Mouse (Mus musculus): ENCODE results near the gene Stat1. TPM values are rescaled to one million over a fixed set of nuclear protein-coding genes. Genes with fewer than 3 reads are reported as not detected.

The Stat1 gene
- total RNA-seq, 2 experiments from 2014 or later: 22.0 to 23.4 TPM

DNA sequence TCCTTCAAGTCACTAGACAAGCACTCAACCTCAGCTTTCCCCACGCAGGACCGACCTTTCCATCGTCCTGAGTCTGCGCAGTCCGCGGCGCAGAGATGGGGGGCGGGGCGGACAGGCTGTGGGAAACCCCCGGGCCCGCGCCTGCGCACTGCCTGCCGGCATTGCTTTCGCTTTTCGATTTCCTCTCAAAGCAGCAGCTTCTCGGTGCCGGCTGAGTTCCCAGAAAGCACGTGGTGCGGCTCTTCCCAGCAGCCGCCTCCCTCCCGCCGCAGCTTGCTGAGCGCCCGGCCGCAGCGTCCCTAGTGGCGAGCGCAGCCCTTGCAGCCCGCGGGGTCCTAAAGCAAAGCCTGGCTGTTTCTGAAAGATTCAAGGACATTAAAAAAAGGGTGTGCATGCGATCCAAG lies 5.6 kb upstream of the Stat1 start:
- peak; percentile 98 to 99 for DNase-seq (ENCODE audit: low spot score in 2 of 2)
- Histone ChIP-seq H3K4me3 (peak overlapping the region; percentile 63), H3K27ac (peak overlapping the region; percentile 89)
- peak; percentile 100 for TF ChIP-seq CTCF (conservative IDR thresholded peaks at IDR 0.05)

DNA sequence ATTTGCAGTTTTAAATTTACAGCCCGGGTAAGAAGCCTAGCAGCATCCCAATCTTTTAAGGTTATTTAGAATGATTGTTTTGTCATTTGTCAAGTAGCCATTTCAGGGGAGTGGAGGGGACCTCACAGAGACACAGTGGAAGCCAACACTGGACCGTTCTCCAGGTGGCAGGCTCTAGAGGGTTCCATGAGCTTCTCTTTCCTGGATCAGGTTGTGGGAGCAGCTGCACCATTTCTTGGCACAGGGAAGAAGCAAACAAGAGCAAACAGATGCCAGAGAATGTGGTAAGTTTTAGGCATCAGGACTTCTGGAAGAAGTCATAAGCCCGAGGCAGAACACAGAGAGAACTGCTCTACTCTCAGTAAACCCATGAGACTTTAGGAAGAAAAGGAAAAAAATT lies 2.8 kb upstream of the Stat1 start:
- Histone ChIP-seq H3K4me3 (no peak overlapping the region), H3K27ac (peak overlapping the region; percentile 30; the same call in 1 of the 2 replicates)
- DNase-seq (ENCODE audit: low spot score in 2 of 2): no peak
- TF ChIP-seq CTCF (conservative IDR thresholded peaks at IDR 0.05): no peak

DNA sequence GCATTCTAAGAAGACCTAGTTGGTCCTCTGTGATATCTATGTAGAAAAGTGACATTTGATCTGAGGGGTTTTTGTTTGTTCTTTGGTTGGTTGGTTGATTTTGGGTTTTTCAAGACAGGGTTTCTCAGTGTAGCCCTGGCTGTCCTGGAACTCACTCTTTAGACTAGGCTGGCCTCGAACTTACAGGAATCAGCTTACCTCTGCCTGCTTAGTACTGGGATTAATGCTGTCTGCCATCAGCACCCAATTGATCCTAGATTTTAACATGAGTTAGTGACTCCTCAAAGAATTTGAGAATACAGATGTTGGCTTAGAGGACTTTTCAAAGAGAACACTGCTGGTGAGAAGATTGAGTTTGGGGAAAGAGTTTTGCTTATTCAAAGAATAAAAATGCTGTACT lies 1.5 kb upstream of the Stat1 start:
- Histone ChIP-seq H3K27ac (no peak overlapping the region), H3K4me3 (no peak overlapping the region)
- no peak for DNase-seq (ENCODE audit: low spot score in 2 of 2)
- TF ChIP-seq CTCF (conservative IDR thresholded peaks at IDR 0.05): no peak

DNA sequence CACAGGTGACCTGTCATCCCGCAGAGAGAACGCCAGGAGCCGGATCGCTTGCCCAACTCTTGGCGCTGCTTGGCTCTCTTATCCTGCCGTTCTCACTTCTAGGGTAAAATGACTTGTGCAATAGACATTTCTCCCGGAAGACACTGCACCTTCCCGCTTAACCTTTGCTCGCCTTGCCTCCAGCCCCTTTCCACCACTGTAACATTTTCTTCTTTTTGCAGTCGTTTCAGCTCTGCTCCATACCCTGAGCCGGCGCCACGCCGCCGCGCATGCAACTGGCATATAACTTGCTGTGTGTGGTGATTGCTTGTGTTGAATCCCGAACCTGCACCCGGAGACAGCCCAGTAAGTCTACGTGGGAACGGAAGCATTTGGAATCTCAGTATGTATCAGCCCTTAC lies 451 bp downstream of the Stat1 start:
- no peak for DNase-seq (ENCODE audit: low spot score in 2 of 2)
- Histone ChIP-seq H3K4me3 (peak overlapping the region; percentile 81), H3K27ac (peak overlapping the region; percentile 95)
- TF ChIP-seq CTCF (conservative IDR thresholded peaks at IDR 0.05): no peak

DNA sequence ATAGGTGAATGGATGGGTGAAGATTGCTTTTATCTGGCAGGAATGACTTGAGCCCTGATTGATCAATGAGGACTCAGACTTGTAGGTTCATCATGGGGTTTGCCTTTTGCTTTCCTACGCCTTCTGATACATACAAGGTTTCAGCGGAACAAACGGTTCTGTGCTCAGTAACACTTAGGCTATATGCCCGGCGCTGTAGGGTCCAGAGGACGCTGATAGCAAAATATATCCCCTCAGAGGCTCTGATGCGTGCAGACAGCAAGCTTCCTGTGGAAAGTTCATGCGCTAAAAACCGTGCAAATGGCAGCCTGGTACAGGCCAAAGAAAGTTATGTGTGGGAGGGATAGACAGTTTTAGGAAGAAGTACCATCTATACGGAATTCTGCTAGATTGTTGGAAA lies 951 bp downstream of the Stat1 start:
- DNase-seq (ENCODE audit: low spot score in 2 of 2): no peak
- no peak for TF ChIP-seq CTCF (conservative IDR thresholded peaks at IDR 0.05)
- H3K27ac ChIP-seq: no peak overlapping the region
- peak overlapping the region; percentile 81 for H3K4me3 ChIP-seq

DNA sequence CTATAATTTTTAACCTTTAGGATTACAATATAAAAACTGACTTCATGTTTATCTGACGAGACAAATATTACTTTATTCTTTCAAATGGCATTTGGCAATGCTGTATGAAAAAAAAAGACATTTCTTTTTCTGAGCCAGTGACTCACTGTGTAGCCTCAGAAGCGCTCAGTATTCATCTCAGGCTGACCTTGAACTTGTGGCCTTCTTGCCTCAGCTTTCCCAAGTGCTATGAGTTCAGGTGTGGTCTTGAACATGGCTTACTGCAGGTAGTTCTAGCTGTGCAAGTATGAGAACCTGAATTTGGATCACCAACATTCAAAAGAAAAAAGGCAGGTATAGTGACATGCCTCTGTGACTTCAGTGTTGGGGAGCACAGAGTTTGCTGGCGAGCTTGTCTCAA lies 1.8 kb downstream of the Stat1 start:
- H3K4me3 ChIP-seq: no peak overlapping the region
- H3K27ac ChIP-seq: no peak overlapping the region
- TF ChIP-seq CTCF (conservative IDR thresholded peaks at IDR 0.05): no peak
- no peak for DNase-seq (ENCODE audit: low spot score in 2 of 2)

DNA sequence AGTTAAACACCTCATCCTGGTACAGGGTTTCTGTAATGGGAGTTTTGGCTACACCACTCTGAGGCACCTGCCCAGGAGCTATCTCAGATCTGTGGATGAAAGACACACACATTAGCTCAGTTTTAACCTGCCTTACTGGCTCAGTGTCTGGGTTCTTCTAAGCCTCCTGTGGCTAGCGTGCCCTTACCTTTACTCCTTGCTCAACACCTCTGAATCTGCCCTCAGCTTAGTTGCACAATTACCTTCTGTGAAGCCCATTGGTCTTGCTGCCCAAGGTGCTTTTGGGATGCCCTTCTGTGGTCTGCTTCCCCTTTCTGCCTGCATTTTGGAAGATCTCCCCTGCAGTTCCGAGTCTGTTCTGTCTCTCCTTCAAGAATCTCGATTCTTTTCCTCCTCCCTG lies 5.6 kb downstream of the Stat1 start:
- no peak for TF ChIP-seq CTCF (conservative IDR thresholded peaks at IDR 0.05)
- Histone ChIP-seq H3K27ac (no peak overlapping the region), H3K4me3 (no peak overlapping the region)
- DNase-seq (ENCODE audit: low spot score in 2 of 2): no peak

DNA sequence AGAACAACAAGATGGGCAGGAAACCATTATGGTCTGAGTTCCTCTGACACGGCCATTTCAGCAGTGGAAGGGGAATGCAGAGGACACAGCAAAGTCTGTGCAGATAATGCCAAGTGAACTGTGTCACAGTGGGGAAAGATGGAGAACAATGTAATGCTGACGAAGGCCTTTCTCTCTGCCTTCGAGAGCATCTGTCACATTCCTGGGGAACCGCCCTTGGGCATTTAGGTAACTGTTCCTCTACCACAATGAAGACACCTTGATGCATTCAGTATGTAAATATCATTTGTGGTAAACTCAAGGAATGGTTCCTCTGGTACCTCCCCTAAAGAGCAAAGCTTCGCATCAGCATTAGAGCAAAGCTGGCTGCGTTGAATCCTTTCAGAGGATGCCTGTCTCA lies 8.1 kb downstream of the Stat1 start:
- no peak for TF ChIP-seq CTCF (conservative IDR thresholded peaks at IDR 0.05)
- DNase-seq (ENCODE audit: low spot score in 2 of 2): no peak
- no peak overlapping the region for H3K27ac ChIP-seq
- no peak overlapping the region for H3K4me3 ChIP-seq

DNA sequence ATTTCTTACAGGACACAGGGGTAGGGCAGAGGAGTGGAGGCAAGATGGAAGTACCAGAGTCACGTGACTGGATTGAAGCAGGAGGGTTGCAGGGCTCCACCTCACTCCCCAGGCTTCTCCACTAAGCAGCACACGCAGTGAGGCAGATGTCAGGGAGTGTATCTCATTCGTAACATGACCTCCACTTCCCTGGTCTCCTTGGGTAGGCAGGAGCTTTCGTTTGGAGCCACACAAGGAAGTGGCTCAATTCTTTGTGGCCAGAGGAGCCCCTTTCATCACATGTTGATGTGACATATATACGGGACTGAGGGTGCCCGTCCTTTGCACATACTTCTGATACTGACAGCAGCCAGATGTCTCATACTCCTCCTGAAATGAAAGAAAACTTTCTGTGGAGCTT lies 10.6 kb downstream of the Stat1 start:
- no peak for DNase-seq (ENCODE audit: low spot score in 2 of 2)
- H3K4me3 ChIP-seq: no peak overlapping the region
- TF ChIP-seq CTCF (conservative IDR thresholded peaks at IDR 0.05): no peak
- H3K27ac ChIP-seq: no peak overlapping the region

DNA sequence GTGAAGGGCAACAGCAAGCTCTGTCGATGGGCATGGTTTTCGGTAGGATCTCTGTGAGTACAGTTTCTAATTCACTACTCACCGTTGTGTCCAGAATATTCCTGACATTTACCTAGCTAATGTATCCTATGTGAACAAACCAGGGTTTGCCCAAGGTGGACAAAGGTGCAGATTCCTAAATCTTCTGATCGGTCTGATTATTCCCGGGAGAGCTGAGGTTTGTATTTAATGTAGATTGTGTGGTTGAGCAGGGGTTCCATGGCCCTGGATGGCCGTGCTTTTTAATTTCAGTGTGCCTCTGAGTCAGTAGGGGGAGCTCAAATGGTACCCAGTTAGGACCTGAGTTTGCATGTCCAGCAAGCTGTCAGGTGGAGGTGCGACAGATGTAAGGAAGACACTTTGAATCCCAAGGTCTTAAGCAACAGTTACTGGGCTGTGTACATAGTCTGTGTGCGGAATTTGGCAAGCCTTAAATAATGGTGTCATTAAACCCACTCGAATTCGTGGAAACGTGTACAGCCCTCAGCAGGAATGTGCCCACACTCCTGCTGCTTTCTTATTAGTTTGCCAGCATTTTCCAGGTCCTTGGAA lies 12.6 kb downstream of the Stat1 start:
- DNase-seq (ENCODE audit: low spot score in 2 of 2): peak in 1 of 2 experiments; percentile 37

DNA sequence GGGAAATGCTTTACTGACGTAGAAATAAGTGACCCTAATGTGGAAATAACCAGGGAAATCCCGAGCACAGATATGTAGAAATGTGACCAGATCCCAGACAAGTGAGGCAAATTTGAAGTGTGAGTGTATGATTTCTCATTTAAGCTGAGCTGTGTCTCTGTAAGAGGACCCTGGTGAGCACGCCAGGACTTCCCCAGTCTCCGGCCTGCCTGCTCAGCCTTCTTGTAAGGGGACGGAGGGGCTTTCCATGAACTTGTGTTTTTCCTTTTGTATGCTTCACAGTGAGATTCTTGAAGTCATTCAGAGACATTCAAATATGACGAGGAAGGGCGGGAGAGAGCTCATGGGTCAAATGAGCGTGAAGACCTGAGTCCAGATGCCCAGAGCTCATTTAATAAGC lies 14.0 kb downstream of the Stat1 start:
- DNase-seq (ENCODE audit: low spot score in 2 of 2): no peak
- Histone ChIP-seq H3K4me3 (no peak overlapping the region), H3K27ac (no peak overlapping the region)
- TF ChIP-seq CTCF (conservative IDR thresholded peaks at IDR 0.05): no peak

More for the DNA sequence above, 12.6 kb downstream of the Stat1 start:
- Histone ChIP-seq H3K27ac (0 out of 2 replicates have a peak overlapping the region, but pooled peaks have one; percentile 14), H3K4me3 (no peak overlapping the region)
- TF ChIP-seq CTCF (conservative IDR thresholded peaks at IDR 0.05): peak; percentile 56

DNA sequence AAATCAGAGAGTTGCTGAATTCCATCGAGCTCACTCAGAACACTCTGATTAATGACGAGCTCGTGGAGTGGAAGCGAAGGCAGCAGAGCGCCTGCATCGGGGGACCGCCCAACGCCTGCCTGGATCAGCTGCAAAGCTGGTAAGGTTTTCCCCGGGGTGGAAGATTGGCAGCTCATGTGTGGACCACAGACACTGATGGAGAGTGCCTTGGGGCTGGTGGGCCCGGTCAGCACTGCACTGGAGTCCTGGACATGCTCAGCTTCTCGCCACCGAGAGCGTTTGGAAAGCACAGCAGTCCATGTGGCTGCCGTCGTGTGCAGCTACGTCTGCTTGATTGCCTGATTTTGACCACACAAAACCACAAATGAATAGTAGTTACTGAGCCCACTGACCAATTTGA lies 18.1 kb downstream of the Stat1 start:
- TF ChIP-seq CTCF (conservative IDR thresholded peaks at IDR 0.05): no peak
- Histone ChIP-seq H3K4me3 (no peak overlapping the region), H3K27ac (no peak overlapping the region)
- no peak for DNase-seq (ENCODE audit: low spot score in 2 of 2)

DNA sequence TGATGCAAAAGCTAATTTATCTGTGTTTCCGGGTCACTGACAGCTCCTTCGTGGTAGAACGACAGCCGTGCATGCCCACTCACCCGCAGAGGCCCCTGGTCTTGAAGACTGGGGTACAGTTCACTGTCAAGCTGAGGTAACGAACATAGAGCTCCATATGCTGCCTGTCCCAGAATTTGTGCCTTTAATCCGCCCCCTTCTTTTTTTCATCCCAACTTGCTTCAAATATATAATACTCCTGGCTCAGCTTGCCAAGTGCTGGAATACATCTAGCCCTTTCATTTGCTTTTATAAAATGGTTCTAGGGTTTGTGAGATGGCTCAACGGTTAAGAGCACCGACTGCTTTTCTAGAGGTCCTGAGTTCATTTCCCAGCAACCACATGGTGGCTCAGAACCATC lies 21.3 kb downstream of the Stat1 start:
- H3K27ac ChIP-seq: no peak overlapping the region
- TF ChIP-seq CTCF (conservative IDR thresholded peaks at IDR 0.05): no peak
- no peak overlapping the region for H3K4me3 ChIP-seq
- DNase-seq (ENCODE audit: low spot score in 2 of 2): no peak

DNA sequence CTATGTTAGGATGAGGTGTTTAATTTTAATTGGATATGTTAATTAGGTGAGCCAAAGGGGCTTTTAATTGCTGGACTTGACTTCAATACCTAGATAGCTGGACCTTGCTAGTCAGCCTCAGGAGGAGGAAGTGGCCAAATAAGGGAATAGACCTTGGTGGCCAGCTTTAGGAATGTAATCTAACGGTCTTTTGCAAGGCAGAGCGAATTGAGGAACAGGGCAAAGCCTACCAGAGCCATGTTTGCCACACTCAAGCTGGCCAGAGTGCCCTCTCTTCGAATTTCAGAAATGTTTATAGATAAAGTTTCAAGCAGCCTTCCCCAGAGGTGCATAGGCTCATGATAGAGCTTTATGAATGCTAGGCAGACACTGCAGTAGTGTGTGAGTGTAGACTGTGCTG lies 22.2 kb downstream of the Stat1 start:
- no peak for DNase-seq (ENCODE audit: low spot score in 2 of 2)
- TF ChIP-seq CTCF (conservative IDR thresholded peaks at IDR 0.05): no peak
- Histone ChIP-seq H3K27ac (no peak overlapping the region), H3K4me3 (no peak overlapping the region)

DNA sequence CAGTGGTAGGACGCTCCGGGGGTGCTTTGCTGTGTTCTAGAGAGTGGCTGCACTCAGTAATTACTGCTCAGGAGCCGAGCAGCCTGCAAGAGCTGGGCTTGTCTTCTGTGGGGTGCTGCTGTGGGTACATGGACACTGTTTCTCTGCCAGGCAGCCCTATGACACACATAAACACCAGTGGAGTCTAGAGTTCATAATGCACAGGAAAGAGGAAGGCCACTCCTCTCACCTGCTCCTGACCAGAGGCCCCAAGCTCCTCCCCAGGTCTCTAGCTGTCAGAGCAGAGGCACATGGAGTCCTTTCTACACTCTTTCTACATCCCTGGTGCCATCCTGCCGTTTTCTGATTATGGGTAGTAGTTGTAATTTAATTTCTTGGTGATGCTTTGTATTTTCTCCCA lies 22.9 kb downstream of the Stat1 start:
- Histone ChIP-seq H3K4me3 (no peak overlapping the region), H3K27ac (no peak overlapping the region)
- no peak for TF ChIP-seq CTCF (conservative IDR thresholded peaks at IDR 0.05)
- DNase-seq (ENCODE audit: low spot score in 2 of 2): no peak

Measured in layer of hippocampus, adult 2 months (tissue).